Mouse (Mus musculus) midbrain, embryonic 11.5 days (tissue): ENCODE results near the gene Prlr. TPM values are rescaled to one million over a fixed set of nuclear protein-coding genes. Genes with fewer than 3 reads are reported as not detected.

Source experiments
- ATAC-seq: fragments of 200-750 bp; cut with Nextera tagmentation; 2 replicates; pipeline ENCODE4 v1.8.0; 2017; ENCODE audit warnings: moderate TSS enrichment, moderate library complexity; ENCODE audit not compliant: low FRiP score
- DNase-seq: peaks from one replicate; pipeline ENCODE4 v3.0.0; 2015; ENCODE audit warnings: low spot score; ENCODE audit errors: missing footprints
- H3K27ac ChIP-seq: fragments of 300-500 bp; sonication (generic); 2 replicates; pipeline ENCODE4 v1.5.1; 2014; ENCODE audit warnings: low read depth, low read length
- H3K27me3 ChIP-seq: fragments of 300-500 bp; sonication (generic); 2 replicates; pipeline ENCODE4 v1.6.1; 2014; ENCODE audit warnings: mild to moderate bottlenecking, low read length, moderate library complexity, mixed read lengths; ENCODE audit not compliant: control insufficient read depth, insufficient read depth
- H3K36me3 ChIP-seq: fragments of 300-500 bp; sonication (generic); 2 replicates; pipeline ENCODE4 v1.6.1; 2014; ENCODE audit warnings: mild to moderate bottlenecking, low read length, moderate library complexity, mixed read lengths; ENCODE audit not compliant: control insufficient read depth, insufficient read depth
- H3K4me1 ChIP-seq: fragments of 300-500 bp; sonication (generic); 2 replicates; pipeline ENCODE4 v1.6.1; 2014; ENCODE audit warnings: low read length; ENCODE audit not compliant: control insufficient read depth, insufficient read depth
- H3K4me2 ChIP-seq: fragments of 300-500 bp; sonication (generic); 2 replicates; pipeline ENCODE4 v1.6.1; 2014; ENCODE audit warnings: mild to moderate bottlenecking, moderate library complexity
- H3K4me3 ChIP-seq: fragments of 300-500 bp; sonication (generic); 2 replicates; pipeline ENCODE4 v1.5.1; 2014; ENCODE audit warnings: low read depth, low read length
- H3K9ac ChIP-seq: fragments of 300-500 bp; sonication (generic); 2 replicates; pipeline ENCODE4 v1.6.1; 2014; ENCODE audit warnings: low read length
- H3K9me3 ChIP-seq: fragments of 300-500 bp; sonication (generic); 2 replicates; pipeline ENCODE4 v1.6.1; 2016; ENCODE audit warnings: low read length; ENCODE audit not compliant: control insufficient read depth
- WGBS: fragments of 180-500 bp; shearing (Covaris S2); extraction: QIAGEN DNeasy Blood & Tissue Kit; methylation state at CpG from one replicate; pipeline ENCODE4 v1.1.7; 2014; 5-methylcytosine and 5-hydroxymethylcytosine counted together
- polyA plus RNA-seq: library from polyadenylated mRNA; unstranded; fragments of >200 nt; fragmentation: Nextera tagmentation; extraction: Ambion mirVana; gene quantifications from 2 replicates; pipeline ENCODE4 v1.2.1, GENCODE M21; 2014

Prlr gene
- polyA plus RNA-seq, 1 experiment from 2014 or later = 0.23 TPM

- WGBS = 6% methylated on average over 10 of the region's 10 CpGs
- peak; percentile 62 for ATAC-seq
These were observed 1.1 kb downstream of the Prlr start for GRCm38 (mm10) chr15:10178131-10178566.

GRCm38 (mm10) chr15:10180694-10181093 is 3.7 kb downstream of the Prlr start:
- 86% methylated on average over 4 of the region's 4 CpGs for WGBS
- no peak overlapping the region for H3K27ac ChIP-seq
- no peaks in the 10 kb centered on the region for H3K9me3 ChIP-seq
- no peaks in the 10 kb centered on the region; the same call in 1 of the 2 replicates for H3K27me3 ChIP-seq
- DNase-seq (no peak), ATAC-seq (no peak)
- no peak overlapping the region for H3K9ac ChIP-seq
- H3K4me1 ChIP-seq = no peaks in the 10 kb centered on the region; the same call in 1 of the 2 replicates
- H3K4me2 ChIP-seq = no peak overlapping the region
- no peak overlapping the region for H3K4me3 ChIP-seq
- H3K36me3 ChIP-seq = no peaks in the 10 kb centered on the region

More at GRCm38 (mm10) chr15:10178131-10178566, 1.1 kb downstream of the Prlr start:
- Histone ChIP-seq H3K4me3 (peak overlapping the region; percentile 17), H3K9ac (no peak overlapping the region), H3K27me3 (no peaks in the 10 kb centered on the region; the same call in 1 of the 2 replicates), H3K9me3 (no peaks in the 10 kb centered on the region), H3K4me2 (peak overlapping the region; percentile 57), H3K4me1 (no peaks in the 10 kb centered on the region; the same call in 1 of the 2 replicates), H3K36me3 (no peaks in the 10 kb centered on the region), H3K27ac (no peak overlapping the region)
- no peak for DNase-seq

GRCm38 (mm10) chr15:10192101-10192630 is 15.1 kb downstream of the Prlr start:
- no peak for DNase-seq
- no peak overlapping the region for H3K4me3 ChIP-seq
- WGBS = 84% methylated on average over 6 of the region's 6 CpGs

GRCm38 (mm10) chr15:10200991-10201390 is 24.0 kb downstream of the Prlr start:
- ATAC-seq (no peak), DNase-seq (no peak)
- H3K36me3 ChIP-seq = no peaks in the 10 kb centered on the region
- H3K4me3 ChIP-seq = no peak overlapping the region
- H3K9me3 ChIP-seq = no peaks in the 10 kb centered on the region
- H3K27ac ChIP-seq = no peak overlapping the region
- no peak overlapping the region for H3K9ac ChIP-seq
- H3K4me2 ChIP-seq = no peak overlapping the region
- H3K4me1 ChIP-seq = no peaks in the 10 kb centered on the region
- no peaks in the 10 kb centered on the region for H3K27me3 ChIP-seq
- WGBS = 87% methylated on average over 5 of the region's 5 CpGs

More at GRCm38 (mm10) chr15:10192101-10192630, 15.1 kb downstream of the Prlr start:
- Histone ChIP-seq H3K4me1 (no peaks in the 10 kb centered on the region), H3K4me2 (no peak overlapping the region), H3K9ac (no peak overlapping the region), H3K27ac (no peak overlapping the region), H3K27me3 (no peaks in the 10 kb centered on the region), H3K9me3 (no peaks in the 10 kb centered on the region), H3K36me3 (no peaks in the 10 kb centered on the region)
- no peak for ATAC-seq

GRCm38 (mm10) chr15:10202504-10203302 is 25.7 kb downstream of the Prlr start:
- no peak for DNase-seq
- H3K27me3 ChIP-seq = no peaks in the 10 kb centered on the region
- H3K36me3 ChIP-seq = no peaks in the 10 kb centered on the region
- H3K27ac ChIP-seq = no peak overlapping the region
- no peaks in the 10 kb centered on the region for H3K9me3 ChIP-seq
- 94% methylated on average over 7 of the region's 7 CpGs for WGBS
- no peak for ATAC-seq
- no peaks in the 10 kb centered on the region for H3K4me1 ChIP-seq
- no peak overlapping the region for H3K4me3 ChIP-seq
- no peak overlapping the region for H3K4me2 ChIP-seq
- H3K9ac ChIP-seq = no peak overlapping the region

- no peak overlapping the region for H3K4me2 ChIP-seq
- WGBS = 87% methylated on average over 4 of the region's 4 CpGs
- H3K4me3 ChIP-seq = no peak overlapping the region
- no peaks in the 10 kb centered on the region for H3K9me3 ChIP-seq
- no peak overlapping the region for H3K27ac ChIP-seq
- H3K27me3 ChIP-seq = no peaks in the 10 kb centered on the region
- ATAC-seq = no peak
- no peak overlapping the region for H3K9ac ChIP-seq
- no peaks in the 10 kb centered on the region for H3K4me1 ChIP-seq
- no peaks in the 10 kb centered on the region for H3K36me3 ChIP-seq
- DNase-seq = no peak
These were observed 33.3 kb downstream of the Prlr start for GRCm38 (mm10) chr15:10210261-10210770.

- no peaks in the 10 kb centered on the region for H3K27me3 ChIP-seq
- ATAC-seq (no peak), DNase-seq (no peak)
- H3K36me3 ChIP-seq = no peaks in the 10 kb centered on the region
- H3K4me1 ChIP-seq = no peaks in the 10 kb centered on the region
- no peak overlapping the region for H3K4me2 ChIP-seq
- no peak overlapping the region for H3K9ac ChIP-seq
- no peak overlapping the region for H3K27ac ChIP-seq
- H3K4me3 ChIP-seq = no peak overlapping the region
- H3K9me3 ChIP-seq = no peaks in the 10 kb centered on the region
These were observed 35.0 kb downstream of the Prlr start for GRCm38 (mm10) chr15:10211992-10212391.

- ATAC-seq = no peak
- WGBS = 79% methylated on average over 6 of the region's 6 CpGs
- no peaks in the 10 kb centered on the region for H3K9me3 ChIP-seq
These were observed 36.2 kb downstream of the Prlr start for GRCm38 (mm10) chr15:10213213-10213612.

GRCm38 (mm10) chr15:10213710-10214109 is 36.7 kb downstream of the Prlr start:
- Histone ChIP-seq H3K4me2 (no peak overlapping the region), H3K36me3 (no peaks in the 10 kb centered on the region), H3K4me3 (no peak overlapping the region), H3K27me3 (no peaks in the 10 kb centered on the region), H3K4me1 (no peaks in the 10 kb centered on the region), H3K9me3 (no peaks in the 10 kb centered on the region), H3K27ac (no peak overlapping the region), H3K9ac (no peak overlapping the region)
- 90% methylated on average over 3 of the region's 3 CpGs for WGBS
- DNase-seq (no peak), ATAC-seq (no peak)

More at GRCm38 (mm10) chr15:10213213-10213612, 36.2 kb downstream of the Prlr start:
- Histone ChIP-seq H3K9ac (no peak overlapping the region), H3K27me3 (no peaks in the 10 kb centered on the region), H3K4me1 (no peaks in the 10 kb centered on the region), H3K4me3 (no peak overlapping the region), H3K4me2 (no peak overlapping the region), H3K36me3 (no peaks in the 10 kb centered on the region), H3K27ac (no peak overlapping the region)
- no peak for DNase-seq
